Mouse (Mus musculus) lung, postnatal 0 days (tissue): ENCODE measurements around the gene Vps35l. TPM values are rescaled to one million over a fixed set of nuclear protein-coding genes. Genes with fewer than 3 reads are reported as not detected.

Experiments
- ATAC-seq: fragments of 200-750 bp; cut with Nextera tagmentation; 2 replicates; pipeline ENCODE4 v1.8.0; 2017; ENCODE audit warnings: moderate library complexity
- DNase-seq: peaks from one replicate; pipeline ENCODE4 v3.0.0-alpha.2; 2016; ENCODE audit warnings: low spot score
- H3K27ac ChIP-seq: fragments of 300-500 bp; sonication (generic); 2 replicates; pipeline ENCODE4 v1.5.1; 2014; ENCODE audit warnings: antibody characterized with exemption, mild to moderate bottlenecking, low read length, mixed read lengths
- H3K27me3 ChIP-seq: fragments of 300-500 bp; sonication (generic); replicated peaks from 2 replicates; pipeline ENCODE4 v1.6.1; 2014; ENCODE audit warnings: low read length, mixed read lengths; ENCODE audit not compliant: insufficient read depth
- H3K36me3 ChIP-seq: fragments of 300-500 bp; sonication (generic); 2 replicates; pipeline ENCODE4 v1.6.1; 2014; ENCODE audit warnings: low read length, mixed read lengths; ENCODE audit not compliant: insufficient read depth
- H3K4me1 ChIP-seq: fragments of 300-500 bp; sonication (generic); 2 replicates; pipeline ENCODE4 v1.6.1; 2014; ENCODE audit warnings: antibody characterized with exemption, low read depth, low read length, mixed read lengths; ENCODE audit not compliant: insufficient read depth
- H3K4me2 ChIP-seq: fragments of 300-500 bp; sonication (generic); replicated peaks from 2 replicates; pipeline ENCODE4 v1.6.1; 2014; ENCODE audit warnings: low read depth, mild to moderate bottlenecking, low read length, moderate library complexity, mixed read lengths
- H3K4me3 ChIP-seq: fragments of 300-500 bp; sonication (generic); 2 replicates; pipeline ENCODE4 v1.5.1; 2014; ENCODE audit warnings: low read depth, low read length
- H3K9ac ChIP-seq: fragments of 300-500 bp; sonication (generic); replicated peaks from 2 replicates; pipeline ENCODE4 v1.6.1; 2014; ENCODE audit warnings: low read depth, mild to moderate bottlenecking
- H3K9me3 ChIP-seq: fragments of 300-500 bp; sonication (generic); 2 replicates; pipeline ENCODE4 v1.6.1; 2016; ENCODE audit warnings: low read length, mixed read lengths
- CTCF ChIP-seq: IDR thresholded peaks from 2 replicates; pipeline ENCODE4 v1.5.1; 2016; ENCODE audit warnings: antibody characterized with exemption, mild to moderate bottlenecking
- EP300 ChIP-seq: IDR thresholded peaks from 2 replicates; pipeline ENCODE4 v1.6.1; 2016; ENCODE audit warnings: antibody characterized with exemption, mild to moderate bottlenecking, control low read depth
- WGBS: fragments of 180-500 bp; shearing (Covaris S2); extraction: QIAGEN DNeasy Blood & Tissue Kit; methylation state at CpG from one replicate; pipeline ENCODE4 v1.1.7; 2014; 5-methylcytosine and 5-hydroxymethylcytosine counted together
- polyA plus RNA-seq: library from polyadenylated mRNA; unstranded; fragments of >200 nt; fragmentation: Nextera tagmentation; extraction: Ambion mirVana; gene quantifications from 2 replicates; pipeline ENCODE4 v1.2.1, GENCODE M21; 2015

Gene Vps35l
- polyA plus RNA-seq, 1 experiment from 2014 or later = 45.0 TPM

GRCm38 (mm10) chr7:118704001-118704850 is 35.8 kb upstream of the Vps35l start:
- WGBS = 58% methylated on average over 9 of the region's 9 CpGs
- DNase-seq (peak; percentile 91), ATAC-seq (peak; percentile 21; the same call in 1 of the 2 replicates)
- Histone ChIP-seq H3K4me3 (peak overlapping the region; percentile 87), H3K4me2 (peak overlapping the region; percentile 81), H3K36me3 (no peaks in the 10 kb centered on the region), H3K27me3 (no peaks in the 10 kb centered on the region), H3K4me1 (peaks cover 14% of the 10 kb centered on the region; the same call in 1 of the 2 replicates), H3K9me3 (no peaks in the 10 kb centered on the region), H3K9ac (peak overlapping the region; percentile 20), H3K27ac (peak overlapping the region; percentile 93)
- peak; percentile 79 for TF ChIP-seq EP300
- no peak for TF ChIP-seq CTCF

GRCm38 (mm10) chr7:118705101-118705961 is 34.7 kb upstream of the Vps35l start, which contains the start of gene Gde1:
Gene Gde1, minus strand, starts transcription at chr7:118705778.
- Histone ChIP-seq H3K27ac (peak within 1 kb of the TSS; percentile 93), H3K27me3 (no peaks in the 10 kb centered on the region), H3K4me3 (peak within 1 kb of the TSS; percentile 87), H3K9ac (peak within 1 kb of the TSS; percentile 82), H3K36me3 (no peaks in the 10 kb centered on the region), H3K9me3 (no peaks in the 10 kb centered on the region), H3K4me2 (peak within 1 kb of the TSS; percentile 81), H3K4me1 (peaks cover 14% of the 10 kb centered on the region; the same call in 1 of the 2 replicates)
- WGBS = under 1% methylated on average over 58 of the region's 66 CpGs
- DNase-seq (peak; percentile 94), ATAC-seq (peak; percentile 86)
- TF ChIP-seq CTCF = 0 out of 2 replicates have a peak, but pooled peaks have one; percentile 12
- TF ChIP-seq EP300 = 0 out of 2 replicates have a peak, but pooled peaks have one; percentile 14

GRCm38 (mm10) chr7:118706051-118706450 is 34.0 kb upstream of the Vps35l start:
- DNase-seq = peak; percentile 36
- no peaks in the 10 kb centered on the region for H3K9me3 ChIP-seq
- no peaks in the 10 kb centered on the region for H3K36me3 ChIP-seq
- peak overlapping the region; percentile 82; the same call in 1 of the 2 replicates for H3K9ac ChIP-seq
- TF ChIP-seq EP300 = no peak
- no peak for TF ChIP-seq CTCF
- peaks cover 14% of the 10 kb centered on the region; the same call in 1 of the 2 replicates for H3K4me1 ChIP-seq
- H3K4me2 ChIP-seq = peak overlapping the region; percentile 81
- H3K27me3 ChIP-seq = no peaks in the 10 kb centered on the region
- no peak for ATAC-seq
- peak overlapping the region; percentile 93 for H3K27ac ChIP-seq
- 29% methylated on average over 6 of the region's 6 CpGs for WGBS
- H3K4me3 ChIP-seq = peak overlapping the region; percentile 87

GRCm38 (mm10) chr7:118706488-118706887 is 33.5 kb upstream of the Vps35l start:
- Histone ChIP-seq H3K9ac (no peak overlapping the region), H3K9me3 (no peaks in the 10 kb centered on the region), H3K27me3 (no peaks in the 10 kb centered on the region), H3K4me2 (peak overlapping the region; percentile 81; the same call in 1 of the 2 replicates), H3K4me1 (peaks cover 14% of the 10 kb centered on the region; the same call in 1 of the 2 replicates), H3K4me3 (no peak overlapping the region), H3K36me3 (no peaks in the 10 kb centered on the region), H3K27ac (peak overlapping the region; percentile 93)
- DNase-seq (peak; percentile 57), ATAC-seq (no peak)
- TF ChIP-seq CTCF = no peak
- TF ChIP-seq EP300 = peak; percentile 70
- WGBS = 62% methylated on average over 5 of the region's 5 CpGs

GRCm38 (mm10) chr7:118707216-118707615 is 32.8 kb upstream of the Vps35l start:
- DNase-seq (peak; percentile 66), ATAC-seq (peak; percentile 22)
- no peak overlapping the region for H3K4me3 ChIP-seq
- H3K27me3 ChIP-seq = no peaks in the 10 kb centered on the region
- H3K36me3 ChIP-seq = no peaks in the 10 kb centered on the region
- no peaks in the 10 kb centered on the region for H3K9me3 ChIP-seq
- WGBS = 41% methylated on average over 2 of the region's 2 CpGs
- H3K4me1 ChIP-seq = peaks cover 12% of the 10 kb centered on the region; the same call in 1 of the 2 replicates
- H3K4me2 ChIP-seq = no peak overlapping the region
- H3K9ac ChIP-seq = no peak overlapping the region
- H3K27ac ChIP-seq = peak overlapping the region; percentile 93
- TF ChIP-seq CTCF (no peak), EP300 (no peak)

GRCm38 (mm10) chr7:118708002-118708401 is 32.0 kb upstream of the Vps35l start:
- Histone ChIP-seq H3K4me1 (peaks cover 9% of the 10 kb centered on the region; the same call in 1 of the 2 replicates), H3K4me3 (no peak overlapping the region), H3K4me2 (no peak overlapping the region), H3K9ac (no peak overlapping the region), H3K27me3 (no peaks in the 10 kb centered on the region), H3K36me3 (no peaks in the 10 kb centered on the region), H3K9me3 (no peaks in the 10 kb centered on the region), H3K27ac (peak overlapping the region; percentile 64; the same call in 1 of the 2 replicates)
- DNase-seq = peak; percentile 42
- TF ChIP-seq EP300 (no peak), CTCF (no peak)
- ATAC-seq = no peak
- WGBS = 49% methylated on average over 3 of the region's 4 CpGs
